Mouse (Mus musculus) kidney, embryonic 16.5 days (tissue): ENCODE results near the gene Pigl. TPM values are rescaled to one million over a fixed set of nuclear protein-coding genes. Genes with fewer than 3 reads are reported as not detected.
"Not testable (repeated sequence)": the region's sequence is repeated elsewhere in the genome, so short reads cannot be mapped to it uniquely, and the experiment has no call there.

Experiments
- ATAC-seq: fragments of 200-750 bp; cut with Nextera tagmentation; 2 replicates; pipeline ENCODE4 v1.8.0; 2017; ENCODE audit warnings: moderate TSS enrichment; ENCODE audit not compliant: low FRiP score, low TSS enrichment
- H3K27ac ChIP-seq: fragments of 300-500 bp; sonication (generic); 2 replicates; pipeline ENCODE4 v1.5.1; 2014; ENCODE audit warnings: low read length
- H3K27me3 ChIP-seq: fragments of 300-500 bp; sonication (generic); 2 replicates; pipeline ENCODE4 v1.6.1; 2014; ENCODE audit warnings: low read length, control low read depth, mixed read lengths; ENCODE audit not compliant: insufficient read depth
- H3K36me3 ChIP-seq: fragments of 300-500 bp; sonication (generic); 2 replicates; pipeline ENCODE4 v1.6.1; 2014; ENCODE audit warnings: low read length, control low read depth, mixed read lengths; ENCODE audit not compliant: insufficient read depth
- H3K4me1 ChIP-seq: fragments of 300-500 bp; sonication (generic); 2 replicates; pipeline ENCODE4 v1.6.1; 2014; ENCODE audit warnings: low read length, control low read depth, mixed read lengths; ENCODE audit not compliant: insufficient read depth
- H3K4me2 ChIP-seq: fragments of 300-500 bp; sonication (generic); replicated peaks from 2 replicates; pipeline ENCODE4 v1.6.1; 2014; ENCODE audit warnings: low read depth, low read length
- H3K4me3 ChIP-seq: fragments of 300-500 bp; sonication (generic); 2 replicates; pipeline ENCODE4 v1.5.1; 2014; ENCODE audit warnings: mild to moderate bottlenecking, low read length
- H3K9ac ChIP-seq: fragments of 300-500 bp; sonication (generic); replicated peaks from 2 replicates; pipeline ENCODE4 v1.6.1; 2014; ENCODE audit warnings: low read length
- H3K9me3 ChIP-seq: fragments of 300-500 bp; sonication (generic); 2 replicates; pipeline ENCODE4 v1.6.1; 2016; ENCODE audit warnings: low read length, control low read depth
- WGBS: fragments of 180-500 bp; shearing (Covaris S2); extraction: QIAGEN DNeasy Blood & Tissue Kit; methylation state at CpG from one replicate; pipeline ENCODE4 v1.1.7; 2014; 5-methylcytosine and 5-hydroxymethylcytosine counted together
- polyA plus RNA-seq: library from polyadenylated mRNA; unstranded; fragments of >200 nt; fragmentation: Nextera tagmentation; extraction: Ambion mirVana; gene quantifications from 2 replicates; pipeline ENCODE4 v1.2.1, GENCODE M21; 2015

Pigl gene
- polyA plus RNA-seq, 1 experiment from 2014 or later, result 10.9 TPM

DNA sequence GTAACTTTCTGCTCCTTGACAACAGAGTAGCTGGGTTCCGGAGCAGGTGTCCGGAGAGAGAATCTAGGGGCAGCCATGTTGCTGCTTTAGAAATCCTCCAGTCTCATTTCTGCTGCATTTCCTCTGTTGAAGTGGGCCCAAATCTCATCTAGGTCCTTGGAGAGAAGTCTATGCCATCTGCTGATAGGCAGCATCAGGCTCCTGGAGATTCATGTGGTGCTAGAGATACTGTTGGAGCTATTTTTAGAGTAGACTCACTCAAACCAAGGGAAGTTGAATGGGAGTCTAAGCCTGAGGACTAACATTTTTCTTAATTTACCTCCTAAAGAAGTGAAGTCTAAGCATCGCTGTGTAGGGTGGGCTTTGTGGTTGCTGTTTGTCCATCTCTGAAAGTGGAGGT lies 6.4 kb downstream of the Pigl start:
- no peak overlapping the region for H3K4me2 ChIP-seq
- WGBS, result 97% methylated on average over 3 of the region's 3 CpGs
- H3K36me3 ChIP-seq, result no peaks in the 10 kb centered on the region
- no peak overlapping the region for H3K27ac ChIP-seq
- no peaks in the 10 kb centered on the region for H3K4me1 ChIP-seq
- H3K4me3 ChIP-seq, result no peak overlapping the region
- no peak overlapping the region for H3K9ac ChIP-seq
- no peaks in the 10 kb centered on the region for H3K9me3 ChIP-seq
- no peaks in the 10 kb centered on the region for H3K27me3 ChIP-seq
- ATAC-seq, result no peak

DNA sequence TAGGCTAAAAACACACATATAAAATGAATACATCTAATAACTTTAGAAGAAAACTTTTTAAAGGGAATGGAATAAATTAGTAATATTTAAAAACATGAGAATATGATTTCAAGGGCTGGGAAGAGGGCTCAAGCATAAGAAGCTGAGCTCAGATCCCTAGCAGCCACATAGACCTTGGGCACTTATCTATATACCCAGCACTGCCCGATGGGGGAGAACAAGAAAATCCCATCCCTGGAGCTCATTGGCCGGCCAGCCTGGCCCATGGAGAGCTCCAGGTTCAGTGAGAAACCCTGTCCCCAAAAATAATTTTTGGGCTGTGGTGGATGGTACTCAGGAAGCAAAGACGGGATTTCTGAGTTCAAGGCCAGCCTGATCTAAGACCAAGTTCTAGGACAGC lies 7.6 kb downstream of the Pigl start:
- no peak overlapping the region for H3K9ac ChIP-seq
- no peak overlapping the region for H3K27ac ChIP-seq
- no peak overlapping the region for H3K4me2 ChIP-seq
- H3K36me3 ChIP-seq, result no peaks in the 10 kb centered on the region
- no peaks in the 10 kb centered on the region for H3K9me3 ChIP-seq
- no peak overlapping the region for H3K4me3 ChIP-seq
- no peak for ATAC-seq
- WGBS, result 97% methylated on average over 3 of the region's 3 CpGs
- no peaks in the 10 kb centered on the region for H3K4me1 ChIP-seq
- H3K27me3 ChIP-seq, result no peaks in the 10 kb centered on the region

- 89% methylated on average over 3 of the region's 3 CpGs for WGBS
- no peak for ATAC-seq
- no peaks in the 10 kb centered on the region for H3K36me3 ChIP-seq
- H3K4me3 ChIP-seq, result no peak overlapping the region
- no peaks in the 10 kb centered on the region for H3K4me1 ChIP-seq
- H3K4me2 ChIP-seq, result no peak overlapping the region
- no peaks in the 10 kb centered on the region for H3K9me3 ChIP-seq
- no peak overlapping the region for H3K9ac ChIP-seq
- H3K27me3 ChIP-seq, result no peaks in the 10 kb centered on the region
- no peak overlapping the region for H3K27ac ChIP-seq
Observed at GRCm38 (mm10) chr11:62466546-62466945, 8.3 kb downstream of the Pigl start.

DNA sequence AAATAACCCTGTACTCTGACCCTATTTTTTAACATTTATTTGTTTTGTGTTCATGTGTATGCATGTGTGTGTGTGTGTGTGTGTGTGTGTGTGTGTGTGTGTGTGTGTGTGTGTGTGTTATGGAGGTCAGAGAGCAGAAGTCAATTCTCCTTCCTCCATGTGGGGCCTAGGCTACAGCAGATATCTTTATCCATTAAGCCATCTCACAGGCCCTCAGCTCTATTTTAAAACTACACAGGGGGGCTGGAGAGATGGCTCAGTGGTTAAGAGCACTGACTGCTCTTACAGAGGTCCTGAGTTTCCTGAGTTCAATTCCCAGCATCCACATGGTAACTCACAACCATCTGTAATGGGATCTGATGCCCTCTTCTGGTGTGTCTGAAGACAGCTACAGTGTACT lies 9.0 kb downstream of the Pigl start:
- H3K27me3 ChIP-seq, H3K27ac ChIP-seq, H3K4me3 ChIP-seq, H3K4me2 ChIP-seq, H3K4me1 ChIP-seq, H3K9ac ChIP-seq, H3K36me3 ChIP-seq, ATAC-seq, H3K9me3 ChIP-seq: not testable (repeated sequence)

DNA sequence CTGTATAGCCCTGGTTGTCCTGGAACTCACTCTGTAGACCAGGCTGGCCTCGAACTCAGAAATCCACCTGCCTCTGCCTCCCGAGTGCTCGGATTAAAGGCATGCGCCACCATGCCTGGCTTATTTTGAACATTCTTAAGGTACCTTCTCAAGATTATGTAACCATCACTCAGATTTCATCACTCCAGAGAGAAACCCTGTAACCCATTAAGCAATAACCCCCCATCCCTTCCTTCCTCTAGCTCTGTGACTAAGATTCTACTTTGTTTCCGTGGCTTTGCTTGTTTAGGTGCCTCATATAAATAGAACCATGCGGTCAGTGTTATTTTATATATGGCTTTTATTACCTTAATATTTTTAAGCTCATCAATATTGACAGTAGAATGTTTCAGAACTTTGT lies 12.2 kb downstream of the Pigl start:
- Histone ChIP-seq H3K27ac (no peak overlapping the region), H3K4me2 (no peak overlapping the region), H3K9ac (no peak overlapping the region), H3K4me1 (no peaks in the 10 kb centered on the region), H3K27me3 (no peaks in the 10 kb centered on the region), H3K4me3 (no peak overlapping the region), H3K9me3 (no peaks in the 10 kb centered on the region), H3K36me3 (no peaks in the 10 kb centered on the region)
- no peak for ATAC-seq
- WGBS, result 89% methylated on average over 6 of the region's 6 CpGs

- Histone ChIP-seq H3K36me3 (no peaks in the 10 kb centered on the region), H3K4me3 (no peak overlapping the region), H3K27ac (no peak overlapping the region), H3K9ac (no peak overlapping the region), H3K4me1 (no peaks in the 10 kb centered on the region), H3K4me2 (no peak overlapping the region), H3K9me3 (no peaks in the 10 kb centered on the region), H3K27me3 (no peaks in the 10 kb centered on the region)
- ATAC-seq, result no peak
- WGBS, result 91% methylated on average over 5 of the region's 5 CpGs
Observed at GRCm38 (mm10) chr11:62473516-62473915, 15.3 kb downstream of the Pigl start.

GRCm38 (mm10) chr11:62476156-62476555 lies 17.9 kb downstream of the Pigl start:
- Histone ChIP-seq H3K9me3 (no peaks in the 10 kb centered on the region), H3K9ac (no peak overlapping the region), H3K4me2 (no peak overlapping the region), H3K4me1 (no peaks in the 10 kb centered on the region), H3K27me3 (no peaks in the 10 kb centered on the region), H3K36me3 (no peaks in the 10 kb centered on the region), H3K27ac (no peak overlapping the region), H3K4me3 (no peak overlapping the region)
- WGBS, result 93% methylated on average over 4 of the region's 4 CpGs
- no peak for ATAC-seq

DNA sequence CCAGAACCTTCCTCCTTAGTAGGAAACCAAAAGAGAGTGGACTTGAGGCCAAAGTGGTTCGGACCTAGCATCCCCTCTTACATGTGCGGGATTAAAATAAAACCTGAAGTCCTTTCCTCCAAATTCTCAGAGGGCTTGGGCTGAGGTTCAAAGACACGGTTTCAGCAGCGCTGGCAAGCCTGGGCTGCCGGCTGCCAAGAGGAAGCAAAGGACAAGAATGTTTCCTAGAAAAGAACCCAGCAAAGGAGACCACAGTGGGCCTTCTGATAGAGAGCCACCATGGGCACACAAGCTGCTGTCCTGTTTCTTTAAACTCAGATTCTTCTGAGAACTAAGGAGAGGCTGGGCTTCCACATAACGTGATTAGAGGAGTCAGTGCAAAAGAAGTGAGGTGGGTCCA lies 20.7 kb downstream of the Pigl start:
- 74% methylated on average over 6 of the region's 6 CpGs for WGBS
- no peak overlapping the region for H3K4me2 ChIP-seq
- ATAC-seq, result no peak
- H3K36me3 ChIP-seq, result no peaks in the 10 kb centered on the region
- no peaks in the 10 kb centered on the region for H3K9me3 ChIP-seq
- H3K4me1 ChIP-seq, result no peaks in the 10 kb centered on the region
- H3K27ac ChIP-seq, result no peak overlapping the region
- H3K27me3 ChIP-seq, result no peaks in the 10 kb centered on the region
- H3K4me3 ChIP-seq, result no peak overlapping the region
- no peak overlapping the region for H3K9ac ChIP-seq

GRCm38 (mm10) chr11:62479581-62479980 lies 21.3 kb downstream of the Pigl start:
- 83% methylated on average over 5 of the region's 5 CpGs for WGBS
- no peaks in the 10 kb centered on the region for H3K9me3 ChIP-seq
- H3K4me2 ChIP-seq, result no peak overlapping the region
- no peak overlapping the region for H3K4me3 ChIP-seq
- H3K4me1 ChIP-seq, result no peaks in the 10 kb centered on the region
- H3K27me3 ChIP-seq, result no peaks in the 10 kb centered on the region
- no peak for ATAC-seq
- H3K36me3 ChIP-seq, result no peaks in the 10 kb centered on the region
- no peak overlapping the region for H3K27ac ChIP-seq
- H3K9ac ChIP-seq, result no peak overlapping the region

- Histone ChIP-seq H3K4me3 (no peak overlapping the region), H3K27ac (no peak overlapping the region), H3K9me3 (no peaks in the 10 kb centered on the region), H3K9ac (no peak overlapping the region), H3K27me3 (no peaks in the 10 kb centered on the region), H3K4me1 (no peaks in the 10 kb centered on the region), H3K4me2 (no peak overlapping the region), H3K36me3 (no peaks in the 10 kb centered on the region)
- 96% methylated on average over 1 of the region's 1 CpGs for WGBS
- ATAC-seq, result no peak
Observed at GRCm38 (mm10) chr11:62486949-62487348, 28.7 kb downstream of the Pigl start.
